Mouse (Mus musculus): Measurements from ENCODE around the gene Ace.

Gene Ace

DNA sequence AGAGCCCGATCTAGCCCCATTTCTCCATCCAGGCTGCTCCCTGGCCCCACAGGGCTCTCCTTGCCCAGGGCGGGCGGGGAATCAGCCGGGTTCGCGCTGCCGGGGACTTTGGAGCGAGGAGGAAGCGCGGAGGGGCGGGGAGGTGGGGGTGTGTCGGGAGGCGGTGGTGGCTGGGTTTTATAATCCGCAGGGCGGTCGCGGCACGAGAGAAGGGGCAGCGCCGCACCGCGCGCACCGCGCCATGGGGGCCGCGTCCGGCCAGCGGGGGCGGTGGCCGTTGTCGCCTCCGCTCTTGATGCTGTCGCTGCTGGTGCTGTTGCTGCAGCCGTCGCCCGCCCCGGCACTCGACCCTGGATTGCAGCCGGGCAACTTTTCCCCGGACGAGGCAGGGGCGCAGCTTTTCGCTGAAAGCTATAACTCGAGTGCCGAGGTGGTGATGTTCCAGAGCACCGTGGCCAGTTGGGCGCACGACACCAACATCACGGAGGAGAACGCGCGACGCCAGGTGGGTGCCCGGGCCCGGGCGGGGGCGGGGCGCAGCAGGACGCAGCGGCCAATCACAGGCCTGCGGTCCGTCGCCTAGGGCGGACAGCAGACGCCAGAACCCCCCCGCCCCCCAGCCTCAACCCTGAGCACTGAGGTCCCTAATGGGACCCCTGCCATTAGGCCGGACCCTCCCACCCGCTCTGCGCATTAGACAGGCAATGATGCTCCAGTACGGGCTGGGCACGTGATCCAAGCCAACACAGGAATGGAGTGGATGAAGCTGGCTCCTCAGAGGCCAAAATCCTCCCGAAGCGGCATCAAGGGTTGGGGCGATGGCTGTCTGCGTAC is at the start of gene Ace:
Gene Ace (plus strand): TSS at position 205 of the 834 bp plus-strand sequence.
- DNase-seq (ENCODE audit: low spot score in 2 of 2): no peak

DNA sequence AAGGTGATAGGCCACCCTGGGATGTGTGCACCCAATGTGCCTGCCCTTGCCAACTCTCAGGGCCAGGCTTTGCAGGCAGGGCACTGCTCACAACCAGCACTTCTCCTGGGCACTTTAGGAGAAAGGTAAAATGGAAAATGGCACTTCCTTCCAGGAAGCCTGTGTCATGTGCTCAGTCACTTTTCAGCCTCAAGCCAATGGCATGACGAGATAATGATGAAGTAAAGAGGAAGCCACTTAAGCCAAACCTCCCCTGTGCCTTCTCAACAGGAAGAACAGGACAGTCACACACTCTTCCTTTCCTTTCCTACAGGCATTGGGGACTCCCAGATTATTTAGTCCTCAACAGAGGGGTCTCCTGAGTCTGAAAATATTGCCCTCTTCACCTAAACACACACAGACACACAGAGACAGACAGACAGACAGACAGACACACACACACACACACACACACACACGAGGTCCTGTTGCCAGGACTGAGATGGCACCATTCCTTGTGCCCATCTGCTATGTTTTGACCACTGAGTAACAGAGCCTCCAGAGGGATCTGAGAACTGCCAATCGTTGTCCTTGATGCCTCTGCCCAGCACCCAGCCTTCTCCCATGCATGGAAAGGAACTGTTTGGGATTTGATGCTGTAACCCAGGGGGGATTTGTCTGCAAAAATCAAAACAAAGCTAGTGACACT is 47.5 kb upstream of the Ace start:
- DNase-seq (ENCODE audit: low spot score in 2 of 2): no peak

- DNase-seq (ENCODE audit: low spot score in 2 of 2): no peak
Measured at GRCm38 (mm10) chr11:105920836-105921235, 46.9 kb upstream of the Ace start.

DNA sequence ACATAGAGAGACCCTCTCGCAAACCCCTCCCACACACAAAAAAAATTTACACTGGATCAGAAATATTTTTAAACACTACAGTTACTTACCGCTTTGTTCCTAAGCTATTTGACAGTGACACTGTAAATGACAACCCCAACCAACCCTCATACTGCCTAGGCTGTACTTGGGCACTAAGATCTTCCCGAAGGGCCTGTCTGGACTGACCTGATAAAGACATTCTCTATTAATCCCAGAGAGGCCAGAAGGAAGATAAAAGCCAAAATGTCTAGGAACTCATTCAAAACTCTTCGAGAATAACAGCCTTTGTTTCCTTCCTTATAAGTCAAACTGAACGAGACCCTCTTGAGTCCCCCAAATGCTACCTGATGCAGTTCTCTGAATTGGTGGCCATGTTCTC is 46.5 kb upstream of the Ace start:
- DNase-seq (ENCODE audit: low spot score in 2 of 2): no peak

DNA sequence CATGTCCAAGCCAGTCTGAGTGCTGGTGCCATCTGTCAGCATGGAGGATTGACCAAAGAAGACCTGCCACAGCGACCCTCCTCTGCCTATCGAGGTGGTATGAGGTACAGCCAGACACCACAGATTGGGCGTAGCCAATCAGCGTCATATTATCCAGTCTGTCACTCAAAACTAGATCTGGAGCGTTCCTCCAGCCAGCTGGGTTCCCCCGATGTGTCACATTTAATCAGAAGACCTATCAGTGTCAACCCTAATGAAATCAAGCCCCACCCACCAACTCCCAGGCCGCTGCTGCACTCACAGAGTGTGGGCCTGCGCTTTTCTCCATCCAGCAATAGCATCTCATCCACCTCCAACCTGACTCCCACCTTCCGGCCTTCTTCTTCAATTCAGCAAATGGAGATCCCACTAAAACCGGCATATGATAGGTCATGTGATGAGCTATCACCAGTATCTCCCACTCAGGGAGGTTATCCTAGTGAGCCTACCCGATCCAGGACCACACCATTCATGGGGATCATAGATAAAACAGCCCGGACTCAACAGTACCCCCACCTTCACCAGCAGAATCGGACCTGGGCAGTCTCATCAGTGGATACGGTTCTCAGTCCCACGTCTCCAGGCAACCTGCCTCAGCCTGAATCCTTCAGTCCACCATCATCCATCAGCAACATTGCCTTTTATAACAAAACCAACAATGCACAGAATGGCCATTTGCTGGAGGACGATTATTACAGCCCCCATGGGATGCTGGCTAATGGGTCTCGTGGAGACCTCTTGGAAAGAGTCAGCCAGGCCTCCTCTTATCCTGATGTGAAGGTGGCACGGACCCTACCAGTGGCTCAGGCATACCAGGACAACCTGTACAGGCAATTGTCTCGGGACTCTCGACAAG is 44.7 kb upstream of the Ace start:
- DNase-seq (ENCODE audit: low spot score in 2 of 2): no peak

DNA sequence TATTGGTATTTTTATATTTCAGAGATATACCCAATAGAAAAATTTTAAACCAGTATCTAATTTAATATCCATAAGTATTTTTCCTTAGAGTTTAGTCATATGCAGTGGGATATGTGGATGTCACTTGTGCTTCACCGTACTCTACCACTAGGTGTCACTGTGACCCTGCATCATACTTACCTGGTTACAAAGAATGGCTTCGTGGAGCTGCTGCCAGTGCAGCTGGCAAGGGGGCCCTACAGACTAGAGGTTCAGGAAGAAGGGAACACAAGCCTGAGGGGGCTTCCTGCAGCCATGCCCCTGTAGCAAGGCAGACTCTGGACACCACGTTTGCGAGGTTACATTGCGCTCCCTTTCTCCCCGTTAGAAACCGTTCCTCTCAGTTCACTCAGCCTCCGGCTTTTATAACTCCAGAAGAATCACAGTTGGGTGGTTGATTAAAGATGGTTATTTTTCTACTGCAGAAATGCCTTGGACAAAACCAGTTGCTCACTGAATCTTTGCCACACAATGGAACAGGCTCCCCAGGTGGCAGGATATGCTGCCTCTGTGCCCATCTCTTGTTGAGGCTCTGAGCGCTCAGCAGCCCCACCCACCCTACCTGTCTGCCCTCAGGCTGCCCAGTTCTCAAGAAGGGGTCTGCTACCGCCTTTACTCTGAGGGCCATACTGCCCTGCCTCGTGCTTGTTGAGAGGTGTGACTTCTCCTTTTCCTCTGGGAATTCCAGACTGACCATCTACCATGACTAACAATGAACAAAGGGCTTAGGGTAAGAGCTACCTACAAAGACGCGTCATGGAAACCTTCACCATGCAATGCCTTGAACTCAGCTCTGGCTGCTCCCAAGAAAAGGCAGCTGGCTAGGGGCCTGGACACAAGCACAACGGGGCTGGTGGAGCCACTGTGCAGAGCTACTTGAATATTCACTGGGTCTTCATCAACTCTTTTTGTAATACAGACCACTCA is 40.4 kb upstream of the Ace start:
- peak; percentile 40 to 69 for DNase-seq (ENCODE audit: low spot score in 2 of 2)

- no peak for DNase-seq (ENCODE audit: low spot score in 2 of 2)
Measured at GRCm38 (mm10) chr11:105928171-105928570, 39.6 kb upstream of the Ace start.

DNA sequence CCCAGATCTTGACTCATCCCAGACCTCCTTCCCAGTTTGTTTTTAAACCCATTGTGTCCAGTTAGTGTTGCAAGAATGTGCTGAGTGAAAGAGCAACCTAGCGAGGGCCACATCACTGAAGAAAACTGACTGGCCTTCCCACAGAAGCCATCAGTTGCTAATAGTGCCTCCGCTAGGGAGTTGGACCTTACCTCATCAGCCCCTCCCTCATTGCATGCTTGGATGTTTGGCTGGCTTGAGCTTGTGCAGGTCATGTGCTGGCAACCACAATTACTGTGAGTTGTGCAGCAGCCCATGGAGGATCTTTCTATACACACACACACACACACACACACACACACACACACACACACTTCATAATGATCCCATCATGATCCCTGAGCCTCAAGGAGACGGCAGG is 36.4 kb upstream of the Ace start:
- DNase-seq (ENCODE audit: low spot score in 2 of 2): no peak

- no peak for DNase-seq (ENCODE audit: low spot score in 2 of 2)
Measured at GRCm38 (mm10) chr11:105933746-105934145, 34.0 kb upstream of the Ace start.

DNA sequence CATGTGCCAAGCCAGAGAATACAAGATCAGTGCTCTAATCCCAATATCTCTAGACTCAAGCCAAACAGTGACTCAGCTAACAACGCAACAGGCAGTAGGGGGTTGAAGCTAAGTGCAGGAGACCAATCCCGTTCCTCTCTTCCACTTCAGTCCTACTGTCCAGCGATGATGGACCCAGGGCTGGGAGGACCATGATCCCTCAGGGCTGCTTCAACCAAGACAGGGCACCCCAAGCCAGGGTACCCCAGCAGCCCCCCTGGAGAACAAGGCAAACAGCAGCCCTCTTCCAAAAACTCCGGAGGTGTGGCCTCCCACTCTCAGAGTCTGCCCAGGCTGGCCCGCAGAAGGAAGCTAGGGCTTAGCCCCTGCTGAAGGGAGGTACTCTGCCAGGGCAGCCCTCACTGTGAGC is 33.4 kb upstream of the Ace start:
- DNase-seq (ENCODE audit: low spot score in 2 of 2): peak; percentile 37 to 50

DNA sequence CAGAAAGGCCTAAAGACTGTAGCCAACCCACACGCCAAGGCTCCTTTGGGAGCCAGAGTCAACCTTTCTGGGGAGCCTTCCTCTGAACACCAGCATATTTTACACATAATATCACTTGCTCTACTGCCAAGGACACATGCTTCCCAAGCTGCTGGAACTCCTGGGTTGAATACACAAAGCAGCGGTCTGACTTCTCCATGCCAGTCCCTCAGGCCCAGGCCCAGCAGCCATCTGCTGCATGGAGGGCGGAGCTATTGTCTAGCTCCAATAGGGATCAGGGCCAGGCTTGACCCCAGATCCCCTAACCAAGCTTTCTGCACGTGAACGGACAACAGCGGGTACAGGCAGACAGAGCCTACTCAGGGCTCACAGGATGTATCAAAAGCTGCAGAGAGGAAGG is 32.9 kb upstream of the Ace start:
- DNase-seq (ENCODE audit: low spot score in 2 of 2): peak in 1 of 2 experiments; percentile 38

GRCm38 (mm10) chr11:105935496-105935895 is 32.2 kb upstream of the Ace start:
- no peak for DNase-seq (ENCODE audit: low spot score in 2 of 2)

DNA sequence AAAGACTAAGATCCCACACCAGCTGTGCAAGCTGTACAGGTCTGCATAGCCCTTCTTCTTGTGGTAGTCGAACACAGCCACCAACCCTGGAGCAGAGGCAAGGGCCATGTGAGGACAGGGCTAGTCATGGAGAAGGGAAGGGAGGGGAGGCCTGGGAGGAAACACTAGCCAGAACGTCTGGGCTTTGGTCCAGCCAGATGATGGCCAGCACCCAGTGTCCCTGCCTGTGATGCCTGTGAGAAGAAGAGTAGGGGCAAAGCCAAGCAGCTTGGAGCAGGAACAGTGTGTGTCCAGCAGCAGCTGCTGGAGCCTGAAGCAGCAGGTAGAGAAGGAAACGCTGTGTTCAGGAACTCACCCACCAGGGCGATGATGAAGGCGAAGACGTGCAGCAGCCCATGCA is 31.5 kb upstream of the Ace start:
- DNase-seq (ENCODE audit: low spot score in 2 of 2): peak in 1 of 2 experiments; percentile 76

GRCm38 (mm10) chr11:105936974-105937373 is 30.8 kb upstream of the Ace start:
- no peak for DNase-seq (ENCODE audit: low spot score in 2 of 2)

- no peak for DNase-seq (ENCODE audit: low spot score in 2 of 2)
Measured at GRCm38 (mm10) chr11:105938771-105939170, 29.0 kb upstream of the Ace start.

GRCm38 (mm10) chr11:105941973-105942372 is 25.8 kb upstream of the Ace start:
- no peak for DNase-seq (ENCODE audit: low spot score in 2 of 2)

DNA sequence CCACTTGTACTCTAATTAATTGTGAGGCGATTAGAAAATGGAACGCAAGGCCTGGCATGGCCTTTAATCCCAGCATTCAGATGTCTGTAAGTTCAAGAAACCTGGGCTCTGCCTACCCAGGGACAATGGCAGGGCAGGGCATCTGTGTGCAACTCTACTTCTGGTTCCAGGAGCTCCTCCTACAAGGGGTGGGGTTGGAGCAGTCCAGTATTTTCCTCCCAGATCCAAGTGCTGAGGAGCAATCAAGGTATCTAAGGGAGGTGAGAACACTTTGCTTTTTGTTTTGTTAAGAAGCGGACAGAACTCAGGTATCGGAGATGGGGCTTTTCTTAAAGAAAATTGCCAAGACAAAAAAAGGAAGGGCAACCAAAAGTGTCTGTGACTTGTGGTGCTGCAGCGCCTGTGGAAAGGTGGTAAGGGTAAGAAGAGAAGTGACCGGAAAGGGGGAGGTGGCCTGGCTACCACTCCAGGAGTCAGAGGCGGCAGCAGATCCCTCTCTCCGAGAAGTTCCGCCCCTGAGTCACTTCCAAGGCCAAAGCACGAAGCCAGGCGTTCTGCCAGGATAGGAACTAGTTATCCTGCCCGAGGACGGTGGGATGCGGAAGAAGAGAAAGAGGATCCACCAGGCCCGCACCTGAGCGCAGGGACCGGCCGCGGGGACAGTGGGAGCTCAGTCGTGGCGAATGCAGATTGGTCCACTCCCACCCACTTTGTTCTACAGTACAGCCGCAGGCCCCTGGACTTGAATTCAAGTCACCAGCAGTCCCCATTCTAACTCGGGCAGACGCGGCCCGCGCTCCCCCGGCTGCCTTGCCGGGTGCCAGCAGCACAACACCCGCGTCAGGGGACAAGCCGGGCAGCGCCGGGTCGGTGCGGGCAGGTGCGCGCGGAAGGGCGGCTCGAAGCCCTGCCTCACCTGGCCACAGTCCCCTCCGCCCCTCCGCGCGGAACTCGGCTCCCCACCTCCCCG is 24.3 kb upstream of the Ace start:
- peak in 1 of 2 experiments; percentile 41 for DNase-seq (ENCODE audit: low spot score in 2 of 2)

- peak; percentile 68 to 69 for DNase-seq (ENCODE audit: low spot score in 2 of 2)
Measured at GRCm38 (mm10) chr11:105944126-105944621, 23.6 kb upstream of the Ace start.
